Mouse (Mus musculus): ENCODE data around the gene Mroh3.

DNA sequence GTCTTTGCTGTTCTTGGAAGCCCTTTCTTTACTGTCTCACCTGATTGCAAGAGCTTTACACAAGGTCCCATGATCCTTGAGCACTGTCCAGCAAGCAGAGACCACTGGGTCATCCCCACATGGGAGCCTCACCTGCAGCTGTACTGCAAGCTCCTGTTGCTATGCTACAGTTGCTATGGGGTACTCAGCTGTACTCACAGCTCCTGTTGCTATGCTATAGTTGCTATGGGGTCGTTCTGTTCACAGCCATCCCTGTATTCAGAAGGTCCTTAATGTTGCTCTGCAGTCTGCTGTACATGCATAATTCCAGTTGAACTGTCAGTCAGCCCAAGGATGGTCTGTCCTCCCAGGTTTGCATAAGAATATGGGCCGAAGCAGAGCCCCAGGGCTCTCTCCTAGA, 47.2 kb downstream of the Mroh3 start:
- no peak for TF ChIP-seq CTCF (IDR thresholded peaks at IDR 0.05; ENCODE audit: extremely low read depth, insufficient read length, insufficient replicate concordance, low read depth, low read length)
- no peak for TF ChIP-seq POLR2A (IDR thresholded peaks at IDR 0.05; ENCODE audit: low read depth, low read length)
